Mouse (Mus musculus): ENCODE measurements at regions not wholly inside any gene's neighbourhood (a gene's known extent, or its start where the extent isn't known, plus 50 kb on each side); places are given as distances from the start of the nearest gene placed in this dataset.

- peak; percentile 42 to 46 for DNase-seq (ENCODE audit: inconsistent age in 2 of 2, low spot score in 1 of 2)
These were observed 183.5 kb downstream of the Phlda1 start for GRCm38 (mm10) chr10:111689587-111689986.

- no peak for DNase-seq (ENCODE audit: inconsistent age in 2 of 2, low spot score in 1 of 2)
These were observed 187.7 kb downstream of the Phlda1 start for GRCm38 (mm10) chr10:111693762-111694161.

- peak; percentile 26 to 76 for DNase-seq (ENCODE audit: inconsistent age in 2 of 2, low spot score in 1 of 2)
These were observed 188.4 kb downstream of the Phlda1 start for GRCm38 (mm10) chr10:111694227-111695200.

GRCm38 (mm10) chr10:111695918-111696760 is 190.1 kb downstream of the Phlda1 start:
- no peak for DNase-seq (ENCODE audit: inconsistent age in 2 of 2, low spot score in 1 of 2)

GRCm38 (mm10) chr10:111696987-111697386 is 190.9 kb downstream of the Phlda1 start:
- DNase-seq (ENCODE audit: inconsistent age in 2 of 2, low spot score in 1 of 2) = no peak

- DNase-seq (ENCODE audit: inconsistent age in 2 of 2, low spot score in 1 of 2) = no peak
These were observed 193.7 kb downstream of the Phlda1 start for GRCm38 (mm10) chr10:111699557-111700508.

- DNase-seq (ENCODE audit: inconsistent age in 2 of 2, low spot score in 1 of 2) = no peak
These were observed 194.5 kb downstream of the Phlda1 start for GRCm38 (mm10) chr10:111700570-111700969.

GRCm38 (mm10) chr10:111701138-111701537 is 195.1 kb downstream of the Phlda1 start:
- DNase-seq (ENCODE audit: inconsistent age in 2 of 2, low spot score in 1 of 2) = no peak

GRCm38 (mm10) chr10:111702435-111702834 is 196.3 kb downstream of the Phlda1 start:
- no peak for DNase-seq (ENCODE audit: inconsistent age in 2 of 2, low spot score in 1 of 2)

GRCm38 (mm10) chr10:111703447-111703846 is 197.4 kb downstream of the Phlda1 start:
- DNase-seq (ENCODE audit: inconsistent age in 2 of 2, low spot score in 1 of 2) = no peak

GRCm38 (mm10) chr10:111711519-111712113 is 205.5 kb downstream of the Phlda1 start:
- no peak for DNase-seq (ENCODE audit: inconsistent age in 2 of 2, low spot score in 1 of 2)

- DNase-seq (ENCODE audit: inconsistent age in 2 of 2, low spot score in 1 of 2) = no peak
These were observed 206.9 kb downstream of the Phlda1 start for GRCm38 (mm10) chr10:111712991-111713390.

GRCm38 (mm10) chr10:111713676-111714075 is 207.6 kb downstream of the Phlda1 start:
- no peak for DNase-seq (ENCODE audit: inconsistent age in 2 of 2, low spot score in 1 of 2)

GRCm38 (mm10) chr10:111715172-111715571 is 209.1 kb downstream of the Phlda1 start:
- no peak for DNase-seq (ENCODE audit: inconsistent age in 2 of 2, low spot score in 1 of 2)

GRCm38 (mm10) chr10:111719632-111720031 is 213.5 kb downstream of the Phlda1 start:
- DNase-seq (ENCODE audit: inconsistent age in 2 of 2, low spot score in 1 of 2) = peak; percentile 52 to 87

- peak; percentile 36 to 73 for DNase-seq (ENCODE audit: inconsistent age in 2 of 2, low spot score in 1 of 2)
These were observed 215.0 kb downstream of the Phlda1 start for GRCm38 (mm10) chr10:111721068-111721467.

GRCm38 (mm10) chr10:111723885-111724284 is 217.8 kb downstream of the Phlda1 start:
- no peak for DNase-seq (ENCODE audit: inconsistent age in 2 of 2, low spot score in 1 of 2)

GRCm38 (mm10) chr10:111724574-111725414 is 218.7 kb downstream of the Phlda1 start:
- DNase-seq (ENCODE audit: inconsistent age in 2 of 2, low spot score in 1 of 2) = peak; percentile 51 to 80

- no peak for DNase-seq (ENCODE audit: inconsistent age in 2 of 2, low spot score in 1 of 2)
These were observed 229.9 kb downstream of the Phlda1 start for GRCm38 (mm10) chr10:111736026-111736425.

Data from adrenal gland, adult (tissue).